Mouse (Mus musculus) hindbrain, embryonic 13.5 days (tissue): ENCODE results near the gene Cd59b. TPM values are rescaled to one million over a fixed set of nuclear protein-coding genes. Genes with fewer than 3 reads are reported as not detected.
"Not testable (repeated sequence)": the region's sequence is repeated elsewhere in the genome, so short reads cannot be mapped to it uniquely, and the experiment has no call there.

Experiments
- ATAC-seq: fragments of 200-750 bp; cut with Nextera tagmentation; 2 replicates; pipeline ENCODE4 v1.8.0; 2017; ENCODE audit warnings: moderate TSS enrichment; ENCODE audit not compliant: low FRiP score
- H3K27ac ChIP-seq: fragments of 300-500 bp; sonication (generic); 2 replicates; pipeline ENCODE4 v1.5.1; 2015; ENCODE audit warnings: inconsistent platforms, mild to moderate bottlenecking, moderate library complexity
- H3K27me3 ChIP-seq: fragments of 300-500 bp; sonication (generic); 2 replicates; pipeline ENCODE4 v1.6.1; 2015; ENCODE audit warnings: mild to moderate bottlenecking, inconsistent platforms
- H3K36me3 ChIP-seq: fragments of 300-500 bp; sonication (generic); 2 replicates; pipeline ENCODE4 v1.6.1; 2015; ENCODE audit warnings: mild to moderate bottlenecking, inconsistent platforms
- H3K4me1 ChIP-seq: fragments of 300-500 bp; sonication (generic); replicated peaks from 2 replicates; pipeline ENCODE4 v1.6.1; 2015; ENCODE audit warnings: inconsistent platforms
- H3K4me2 ChIP-seq: fragments of 300-500 bp; sonication (generic); 2 replicates; pipeline ENCODE4 v1.6.1; 2015; ENCODE audit warnings: inconsistent platforms, mild to moderate bottlenecking, moderate library complexity
- H3K4me3 ChIP-seq: fragments of 300-500 bp; sonication (generic); 2 replicates; pipeline ENCODE4 v1.5.1; 2015; ENCODE audit warnings: mild to moderate bottlenecking, inconsistent platforms
- H3K9ac ChIP-seq: fragments of 300-500 bp; sonication (generic); 2 replicates; pipeline ENCODE4 v1.6.1; 2015; ENCODE audit warnings: mild to moderate bottlenecking, inconsistent platforms
- H3K9me3 ChIP-seq: fragments of 300-500 bp; sonication (generic); 2 replicates; pipeline ENCODE4 v1.6.1; 2016; ENCODE audit warnings: inconsistent platforms
- WGBS: fragments of 180-500 bp; shearing (Covaris S2); methylation state at CpG from one replicate; pipeline ENCODE4 v1.1.7; 2015; 5-methylcytosine and 5-hydroxymethylcytosine counted together
- polyA plus RNA-seq: library from polyadenylated mRNA; unstranded; fragments of >200 nt; fragmentation: Nextera tagmentation; extraction: Ambion mirVana; gene quantifications from 2 replicates; pipeline ENCODE4 v1.2.1, GENCODE M21; 2015

Cd59b gene
- polyA plus RNA-seq, 1 experiment from 2014 or later = 2.8 TPM

- not testable (repeated sequence) for H3K27me3 ChIP-seq, H3K4me3 ChIP-seq, H3K4me1 ChIP-seq, H3K9ac ChIP-seq, H3K36me3 ChIP-seq, H3K9me3 ChIP-seq, ATAC-seq, H3K27ac ChIP-seq, H3K4me2 ChIP-seq
- 96% methylated on average over 2 of the region's 2 CpGs for WGBS
These were observed 39.4 kb downstream of the Cd59b start for GRCm38 (mm10) chr2:104109021-104109420.

- Histone ChIP-seq H3K9ac (no peak overlapping the region), H3K4me3 (no peak overlapping the region), H3K4me1 (no peaks in the 10 kb centered on the region), H3K4me2 (no peak overlapping the region), H3K27me3 (no peaks in the 10 kb centered on the region), H3K9me3 (no peaks in the 10 kb centered on the region), H3K36me3 (no peaks in the 10 kb centered on the region), H3K27ac (no peak overlapping the region)
- ATAC-seq = no peak
- WGBS = 91% methylated on average over 2 of the region's 2 CpGs
These were observed 39.9 kb downstream of the Cd59b start for GRCm38 (mm10) chr2:104109528-104109927.

- Histone ChIP-seq H3K9me3 (no peaks in the 10 kb centered on the region), H3K27me3 (no peaks in the 10 kb centered on the region), H3K9ac (no peak overlapping the region), H3K4me1 (no peaks in the 10 kb centered on the region), H3K4me2 (no peak overlapping the region), H3K36me3 (no peaks in the 10 kb centered on the region), H3K4me3 (no peak overlapping the region), H3K27ac (no peak overlapping the region)
- ATAC-seq = no peak
- 89% methylated on average over 4 of the region's 4 CpGs for WGBS
These were observed 40.4 kb downstream of the Cd59b start for GRCm38 (mm10) chr2:104110031-104110430.

- H3K36me3 ChIP-seq, H3K9me3 ChIP-seq, H3K4me1 ChIP-seq, H3K27me3 ChIP-seq, H3K27ac ChIP-seq, ATAC-seq, H3K9ac ChIP-seq, H3K4me2 ChIP-seq, H3K4me3 ChIP-seq: not testable (repeated sequence)
- WGBS = no CpG with 5 or more reads among the region's 1 CpGs
These were observed 41.6 kb downstream of the Cd59b start for GRCm38 (mm10) chr2:104111170-104111797.

- not testable (repeated sequence) for H3K27me3 ChIP-seq, H3K9me3 ChIP-seq, H3K9ac ChIP-seq, H3K4me1 ChIP-seq, H3K36me3 ChIP-seq, H3K4me3 ChIP-seq, ATAC-seq, H3K27ac ChIP-seq, H3K4me2 ChIP-seq
These were observed 43.9 kb downstream of the Cd59b start for GRCm38 (mm10) chr2:104113563-104113962.

- Histone ChIP-seq H3K9me3 (no peaks in the 10 kb centered on the region), H3K27ac (no peak overlapping the region), H3K27me3 (no peaks in the 10 kb centered on the region), H3K9ac (no peak overlapping the region), H3K4me2 (no peak overlapping the region), H3K4me1 (no peaks in the 10 kb centered on the region), H3K36me3 (no peaks in the 10 kb centered on the region), H3K4me3 (no peak overlapping the region)
- WGBS = 82% methylated on average over 3 of the region's 3 CpGs
- no peak for ATAC-seq
These were observed 45.2 kb downstream of the Cd59b start for GRCm38 (mm10) chr2:104114898-104115297.

- H3K4me1 ChIP-seq, H3K27ac ChIP-seq, H3K9me3 ChIP-seq, H3K36me3 ChIP-seq, H3K9ac ChIP-seq, ATAC-seq, H3K4me2 ChIP-seq, H3K27me3 ChIP-seq, H3K4me3 ChIP-seq: not testable (repeated sequence)
These were observed 47.5 kb downstream of the Cd59b start for GRCm38 (mm10) chr2:104117173-104117572.

GRCm38 (mm10) chr2:104119097-104119496 is 49.4 kb downstream of the Cd59b start:
- Histone ChIP-seq H3K4me2 (no peak overlapping the region), H3K27me3 (0 out of 2 replicates have a peak, but pooled peaks cover 8% of the 10 kb centered on the region), H3K9me3 (no peaks in the 10 kb centered on the region), H3K4me1 (peaks cover 8% of the 10 kb centered on the region), H3K36me3 (no peaks in the 10 kb centered on the region), H3K9ac (no peak overlapping the region), H3K4me3 (no peak overlapping the region), H3K27ac (no peak overlapping the region)
- WGBS = 72% methylated on average over 1 of the region's 1 CpGs
- ATAC-seq = no peak

- ATAC-seq = no peak
- no peak overlapping the region for H3K9ac ChIP-seq
These were observed 50.7 kb downstream of the Cd59b start for GRCm38 (mm10) chr2:104120312-104120711.

GRCm38 (mm10) chr2:104121681-104122504 is 52.2 kb downstream of the Cd59b start:
- peaks cover 28% of the 10 kb centered on the region for H3K27me3 ChIP-seq
- WGBS = 79% methylated on average over 8 of the region's 8 CpGs
- peak overlapping the region; percentile 69 for H3K4me3 ChIP-seq
- H3K4me2 ChIP-seq = peak overlapping the region; percentile 91
- H3K9ac ChIP-seq = no peak overlapping the region
- H3K4me1 ChIP-seq = peaks cover 8% of the 10 kb centered on the region
- peak; percentile 3; the same call in 1 of the 2 replicates for ATAC-seq
- no peaks in the 10 kb centered on the region for H3K36me3 ChIP-seq
- no peak overlapping the region for H3K27ac ChIP-seq
- no peaks in the 10 kb centered on the region for H3K9me3 ChIP-seq

More at GRCm38 (mm10) chr2:104120312-104120711, 50.7 kb downstream of the Cd59b start:
- Histone ChIP-seq H3K27ac (no peak overlapping the region), H3K9me3 (no peaks in the 10 kb centered on the region), H3K4me3 (no peak overlapping the region), H3K27me3 (peaks cover 17% of the 10 kb centered on the region), H3K36me3 (no peaks in the 10 kb centered on the region), H3K4me2 (no peak overlapping the region), H3K4me1 (peaks cover 8% of the 10 kb centered on the region)
- WGBS = 62% methylated on average over 6 of the region's 6 CpGs

GRCm38 (mm10) chr2:104122505-104123378 is 53.1 kb downstream of the Cd59b start, which contains the start of gene A930018P22Rik:
Gene A930018P22Rik (plus strand): TSS chr2:104122769.
- H3K4me2 ChIP-seq = peak within 1 kb of the TSS; percentile 91
- peak within 1 kb of the TSS; percentile 83 for H3K9ac ChIP-seq
- peaks cover 28% of the 10 kb centered on the region for H3K27me3 ChIP-seq
- peak within 1 kb of the TSS; percentile 69 for H3K4me3 ChIP-seq
- H3K36me3 ChIP-seq = no peaks in the 10 kb centered on the region
- no peak within 1 kb of the TSS for H3K27ac ChIP-seq
- no peaks in the 10 kb centered on the region for H3K9me3 ChIP-seq
- ATAC-seq = peak; percentile 95
- WGBS = under 1% methylated on average over 74 of the region's 74 CpGs
- peaks cover 8% of the 10 kb centered on the region for H3K4me1 ChIP-seq

- H3K9ac ChIP-seq = no peak overlapping the region; the same call in 1 of the 2 replicates
- peaks cover 28% of the 10 kb centered on the region for H3K27me3 ChIP-seq
- no peaks in the 10 kb centered on the region for H3K36me3 ChIP-seq
- 48% methylated on average over 3 of the region's 3 CpGs for WGBS
- H3K4me2 ChIP-seq = peak overlapping the region; percentile 91
- peak overlapping the region; percentile 69 for H3K4me3 ChIP-seq
- no peak for ATAC-seq
- H3K9me3 ChIP-seq = no peaks in the 10 kb centered on the region
- H3K4me1 ChIP-seq = peaks cover 8% of the 10 kb centered on the region
- H3K27ac ChIP-seq = no peak overlapping the region
These were observed 53.9 kb downstream of the Cd59b start for GRCm38 (mm10) chr2:104123540-104123939.
